Mouse (Mus musculus) ovary, postnatal 14 days (tissue): ENCODE measurements around the gene Arhgap17.

Experiments
- DNase-seq: peaks from one replicate; pipeline ENCODE4 v3.0.0; 2022; ENCODE audit warnings: low spot score

Arhgap17 gene

DNA sequence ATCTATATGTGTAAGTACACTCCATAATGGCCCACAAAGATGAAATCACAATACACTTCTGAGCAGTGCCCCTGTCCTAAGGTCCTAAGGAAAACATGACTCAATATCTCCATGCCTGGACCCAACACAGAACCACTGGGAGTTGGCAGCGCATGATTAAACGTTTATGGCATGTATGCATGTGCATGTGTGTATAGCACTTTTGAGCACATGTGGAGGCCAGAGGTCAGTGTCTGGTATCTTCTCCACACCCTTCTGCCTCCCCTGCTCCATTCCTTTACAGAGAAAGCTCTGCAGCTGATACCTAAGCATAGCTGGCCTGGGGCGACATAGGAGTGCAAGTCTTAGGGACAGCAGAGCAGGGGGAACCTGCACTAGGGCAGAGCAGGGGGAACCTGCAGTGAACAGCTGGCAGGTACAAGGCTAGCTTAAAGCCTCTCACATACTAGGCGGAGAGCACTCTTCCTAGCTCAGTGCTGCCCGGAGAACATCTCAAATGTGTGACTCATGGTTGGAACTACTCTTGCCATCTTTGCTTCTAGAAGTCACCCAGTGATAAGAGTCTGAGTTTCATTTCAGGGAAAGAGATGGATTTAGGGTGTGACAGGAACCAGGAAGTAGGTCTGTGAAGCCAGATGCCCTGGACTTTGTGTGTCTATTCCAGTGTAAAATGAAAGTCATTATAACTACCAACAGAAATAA lies 25.5 kb downstream of the Arhgap17 start:
- DNase-seq = no peak

- no peak for DNase-seq
Measured at GRCm38 (mm10) chr7:123341896-123342295, 27.8 kb downstream of the Arhgap17 start.

- no peak for DNase-seq
Measured at GRCm38 (mm10) chr7:123338351-123338750, 31.4 kb downstream of the Arhgap17 start.

- DNase-seq = no peak
Measured at GRCm38 (mm10) chr7:123336322-123336721, 33.4 kb downstream of the Arhgap17 start.

GRCm38 (mm10) chr7:123330506-123330905 lies 39.2 kb downstream of the Arhgap17 start:
- no peak for DNase-seq

DNA sequence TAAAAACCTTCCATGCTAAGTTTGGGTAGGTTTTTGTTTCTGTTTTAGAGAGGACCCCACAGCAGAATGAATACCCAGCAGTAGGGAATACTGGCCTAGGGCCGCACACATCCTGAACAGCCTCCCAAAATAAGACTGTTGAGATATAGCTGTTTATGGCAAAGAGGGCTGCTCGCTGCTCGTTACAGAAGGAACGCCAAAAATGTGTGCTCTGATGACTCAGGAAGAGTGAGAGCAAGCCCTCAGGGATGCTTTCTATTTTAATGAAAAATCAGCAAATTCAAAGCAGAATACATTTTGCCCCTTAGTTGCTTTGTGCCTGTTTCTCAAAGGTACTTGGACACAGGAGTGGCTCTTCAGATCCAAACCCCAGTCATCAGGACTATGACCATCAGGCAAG lies 41.8 kb downstream of the Arhgap17 start:
- DNase-seq = no peak

GRCm38 (mm10) chr7:123326901-123327300 lies 42.8 kb downstream of the Arhgap17 start:
- no peak for DNase-seq

GRCm38 (mm10) chr7:123326062-123326461 lies 43.7 kb downstream of the Arhgap17 start:
- no peak for DNase-seq

DNA sequence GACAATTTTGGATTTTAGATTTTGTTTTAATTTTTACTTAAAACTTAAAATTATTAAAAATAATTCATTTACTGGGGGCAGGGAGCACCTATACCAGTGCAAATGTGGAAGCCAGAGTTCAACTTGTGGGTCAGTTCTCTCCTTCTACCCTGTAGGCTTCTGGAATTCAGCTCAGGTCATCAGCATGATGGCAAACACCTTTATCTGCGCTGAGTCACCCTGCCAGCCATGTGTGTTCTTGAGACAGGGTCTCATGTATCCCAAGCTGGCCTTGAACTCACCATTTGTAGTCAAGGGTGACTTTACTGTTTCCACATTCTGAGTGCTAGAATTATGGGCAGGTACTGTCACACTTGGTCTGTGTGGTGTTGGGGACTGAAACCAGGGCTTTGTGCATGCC lies 45.6 kb downstream of the Arhgap17 start:
- no peak for DNase-seq

- DNase-seq = no peak
Measured at GRCm38 (mm10) chr7:123323388-123323787, 46.3 kb downstream of the Arhgap17 start.

DNA sequence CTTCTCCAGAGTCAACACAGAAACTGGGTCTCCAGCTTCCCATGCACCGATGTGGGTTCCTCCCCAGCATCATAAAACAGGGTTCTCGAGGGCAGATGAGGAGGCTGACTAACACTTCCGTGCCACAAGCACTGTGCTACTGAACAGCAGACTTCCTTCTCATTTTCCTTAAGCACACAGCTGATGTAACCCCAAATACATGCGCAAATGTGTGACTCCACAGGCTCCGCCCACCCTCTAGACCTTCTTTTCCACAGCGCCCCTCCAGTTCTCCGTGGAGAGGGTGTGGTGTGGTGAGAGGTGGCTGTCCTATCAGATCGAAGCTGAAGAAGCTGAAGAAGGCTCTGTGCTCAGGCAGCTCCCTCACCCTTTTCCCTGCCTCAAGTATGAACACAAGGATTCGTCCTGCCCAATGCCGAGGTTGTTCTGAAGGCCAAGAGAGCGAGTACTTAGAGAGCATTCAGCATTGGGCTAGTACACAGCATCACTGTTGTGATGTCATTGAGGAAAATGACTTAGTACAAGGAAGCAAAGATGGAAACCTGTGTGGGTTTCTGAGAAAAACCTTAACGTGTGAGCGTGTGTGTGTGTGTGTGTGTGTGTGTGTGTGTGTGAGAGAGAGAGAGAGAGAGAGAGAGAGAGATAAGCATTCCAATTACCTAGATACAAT lies 47.1 kb downstream of the Arhgap17 start:
- no peak for DNase-seq

DNA sequence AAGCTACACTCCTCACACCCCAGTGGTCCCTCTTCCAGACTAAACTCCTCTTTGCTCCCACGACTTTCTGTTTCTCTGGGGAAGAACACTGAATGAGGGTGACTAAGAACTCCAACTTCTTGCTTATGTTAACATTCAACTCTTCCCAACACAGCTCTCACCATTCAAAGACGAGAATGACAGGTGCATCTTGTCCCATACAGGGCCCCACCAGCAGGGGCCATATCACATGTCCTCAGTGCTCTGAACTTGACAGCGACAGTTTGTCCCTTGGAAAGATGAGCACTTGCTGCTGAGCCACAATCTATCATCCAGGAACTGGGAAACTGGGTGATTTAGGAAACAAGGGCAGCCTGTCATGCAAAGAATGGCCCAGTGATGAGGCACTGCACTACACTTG lies 57.0 kb downstream of the Arhgap17 start:
- no peak for DNase-seq

- no peak for DNase-seq
Measured at GRCm38 (mm10) chr7:123311836-123312235, 57.9 kb downstream of the Arhgap17 start.

GRCm38 (mm10) chr7:123307887-123308558 lies 61.7 kb downstream of the Arhgap17 start:
- no peak for DNase-seq

DNA sequence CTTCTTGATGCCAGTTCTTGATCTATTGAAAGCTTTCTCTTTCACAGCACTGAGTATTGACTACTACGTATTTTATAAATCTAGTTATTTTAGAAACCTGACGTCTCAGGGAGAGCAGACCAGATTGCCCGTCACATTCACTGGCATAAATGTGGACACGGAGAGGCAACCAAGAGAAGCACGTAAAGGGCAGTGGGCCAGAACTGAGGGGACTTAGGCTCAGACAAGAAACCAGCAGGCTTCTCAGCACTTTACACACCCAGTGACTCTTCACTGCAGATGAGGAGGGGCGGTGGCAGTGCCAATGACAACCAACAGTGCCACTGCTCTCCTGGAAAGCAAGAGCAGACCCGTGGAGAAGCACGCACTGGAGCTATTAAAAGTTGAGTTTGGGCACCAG lies 62.5 kb downstream of the Arhgap17 start:
- DNase-seq = no peak

GRCm38 (mm10) chr7:123305397-123305796 lies 64.3 kb downstream of the Arhgap17 start:
- DNase-seq = no peak

- no peak for DNase-seq
Measured at GRCm38 (mm10) chr7:123300258-123300657, 69.5 kb downstream of the Arhgap17 start.

DNA sequence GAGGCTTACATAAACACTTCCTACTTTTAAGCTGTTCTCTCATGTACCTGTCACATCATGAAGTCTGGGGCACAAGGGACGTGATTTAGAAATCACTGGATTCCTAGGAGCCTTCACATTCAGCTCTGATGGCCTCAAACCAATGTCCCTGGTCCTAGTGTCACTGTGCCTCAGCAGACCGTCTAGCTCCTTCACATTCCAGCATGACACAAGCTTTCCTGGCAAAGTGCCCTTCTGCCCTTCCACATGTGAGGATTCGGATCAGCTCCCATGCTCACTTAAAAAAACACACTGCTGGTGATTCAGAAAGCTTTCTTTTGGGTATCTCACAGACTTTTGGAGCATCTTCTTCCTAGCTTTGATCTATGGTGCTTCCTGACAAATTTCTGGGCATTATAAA lies 71.5 kb downstream of the Arhgap17 start:
- DNase-seq = no peak

GRCm38 (mm10) chr7:123296097-123296496 lies 73.6 kb downstream of the Arhgap17 start:
- DNase-seq = no peak

- no peak for DNase-seq
Measured at GRCm38 (mm10) chr7:123295423-123295822, 74.3 kb downstream of the Arhgap17 start.

DNA sequence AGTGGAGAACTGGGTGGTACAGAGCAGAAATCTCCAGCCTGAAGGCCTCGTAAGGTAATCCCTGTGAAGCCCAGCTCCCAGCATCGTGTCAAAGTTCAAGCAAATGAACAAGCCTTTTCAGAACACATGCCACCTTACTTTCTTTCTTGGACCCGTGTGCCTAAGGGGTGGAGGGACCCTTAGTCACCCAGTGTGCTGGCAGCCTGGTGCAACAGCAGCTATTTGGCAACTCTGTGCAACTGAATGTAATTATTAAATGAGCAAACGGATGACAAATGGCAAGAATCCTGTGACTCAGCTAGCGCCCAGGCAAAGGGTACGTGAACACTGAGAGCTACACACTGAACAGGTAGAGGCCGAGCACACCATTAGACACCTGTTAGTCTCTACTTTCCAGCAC lies 75.8 kb downstream of the Arhgap17 start:
- DNase-seq = no peak

- DNase-seq = no peak
Measured at GRCm38 (mm10) chr7:123291942-123292341, 77.8 kb downstream of the Arhgap17 start.

DNA sequence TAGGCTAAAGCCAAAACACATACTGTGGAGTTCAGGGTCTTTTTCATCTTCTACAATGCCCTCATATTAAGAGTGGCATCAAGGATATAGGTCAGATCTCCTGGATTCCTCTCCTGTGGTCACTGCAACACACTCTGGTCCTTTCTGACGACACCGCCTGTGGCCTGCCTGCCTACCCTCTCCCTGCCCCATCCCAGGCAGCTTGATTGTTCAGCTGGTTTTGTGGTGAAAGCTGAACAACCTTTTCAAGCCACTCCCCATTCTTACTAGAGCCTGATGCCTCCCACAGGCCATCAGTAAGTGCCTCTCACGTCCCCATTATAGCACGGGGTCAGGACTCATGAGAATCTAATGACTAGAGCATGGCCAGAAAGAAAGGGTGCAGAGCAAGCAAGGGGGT lies 80.5 kb downstream of the Arhgap17 start:
- DNase-seq = no peak
